Mouse (Mus musculus) CH12.LX (cell line): Measurements from ENCODE around the gene Agpat3. TPM values are rescaled to one million over a fixed set of nuclear protein-coding genes. Genes with fewer than 3 reads are reported as not detected.

Experiments used
- DNase-seq: peaks from one replicate; pipeline ENCODE4 v3.0.0-alpha.2; 2013; ENCODE audit errors: extremely low read depth
- H3K27ac ChIP-seq: 2 replicates; pipeline ENCODE4 v1.5.1; 2012; ENCODE audit warnings: low read depth, mild to moderate bottlenecking, control low read depth, moderate library complexity; ENCODE audit not compliant: insufficient read depth
- H3K27me3 ChIP-seq: replicated peaks from 2 replicates; pipeline ENCODE3; 2012; ENCODE audit warnings: inconsistent platforms
- H3K36me3 ChIP-seq, 2 experiments: replicated peaks in 1 of 2; 2 replicates each; pipeline versions ENCODE3 to v1.6.1; 2012; ENCODE audit warnings: inconsistent platforms in 1 of 2, low read length in 1 of 2, mild to moderate bottlenecking in 1 of 2, mixed read lengths in 1 of 2, moderate library complexity in 1 of 2; ENCODE audit not compliant: control insufficient read depth in 1 of 2, insufficient read depth in 1 of 2
- H3K4me1 ChIP-seq, 2 experiments: 2 replicates each; pipeline ENCODE4 v1.6.1; 2012; ENCODE audit warnings: inconsistent platforms in 1 of 2, moderate library complexity in 1 of 2; ENCODE audit not compliant: insufficient read depth in 2 of 2, control insufficient read depth in 1 of 2
- H3K4me2 ChIP-seq: 2 replicates; pipeline ENCODE4 v1.6.1; 2012; ENCODE audit warnings: low read depth, mild to moderate bottlenecking, control low read depth; ENCODE audit not compliant: poor library complexity, insufficient read depth, severe bottlenecking
- H3K4me3 ChIP-seq, 3 experiments: fragments of 150-350 bp in 1 of 3; sonication (generic) in 1 of 3; replicated peaks in 1 of 3; 2 replicates each; pipeline versions ENCODE3 to v1.5.1; 2011 to 2012; ENCODE audit warnings: low read depth in 2 of 3, low read length in 2 of 3, mild to moderate bottlenecking in 2 of 3, moderate library complexity in 2 of 3, control low read depth in 1 of 3, improper control_type of control experiment in 1 of 3, inconsistent platforms in 1 of 3, mixed read lengths in 1 of 3; ENCODE audit not compliant: poor library complexity in 1 of 3
- H3K79me2 ChIP-seq: replicated peaks from 2 replicates; pipeline ENCODE4 v1.6.1; 2012; ENCODE audit warnings: mild to moderate bottlenecking, moderate library complexity; ENCODE audit not compliant: control insufficient read depth, poor library complexity, insufficient read depth, severe bottlenecking; ENCODE audit errors: extremely low read depth
- H3K9ac ChIP-seq: 2 replicates; pipeline ENCODE4 v1.6.1; 2012; ENCODE audit warnings: low read depth, mild to moderate bottlenecking, control low read depth, moderate library complexity; ENCODE audit not compliant: insufficient read depth
- H3K9me3 ChIP-seq: replicated peaks from 2 replicates; pipeline ENCODE3; 2012; ENCODE audit warnings: low read length, inconsistent platforms, mixed read lengths
- BHLHE40 ChIP-seq: IDR thresholded peaks from 2 replicates; pipeline ENCODE4 v1.6.1; 2011; ENCODE audit warnings: mild to moderate bottlenecking, low read depth, low read length, improper control_type of control experiment
- E2F4 ChIP-seq: IDR thresholded peaks from 2 replicates; pipeline ENCODE4 v1.6.1; 2011; ENCODE audit warnings: low read depth, low read length, improper control_type of control experiment; ENCODE audit not compliant: insufficient replicate concordance
- ELF1 ChIP-seq: IDR thresholded peaks from 2 replicates; pipeline ENCODE4 v1.6.1; 2014; ENCODE audit warnings: low read depth, mild to moderate bottlenecking, inconsistent platforms, low read length, improper control_type of control experiment
- EP300 ChIP-seq: IDR thresholded peaks from 2 replicates; pipeline ENCODE4 v1.6.1; 2011; ENCODE audit warnings: low read length, improper control_type of control experiment
- ETS1 ChIP-seq: conservative IDR thresholded peaks from 2 replicates; pipeline ENCODE4 v1.6.1; 2012; ENCODE audit warnings: low read depth, mild to moderate bottlenecking, inconsistent platforms, low read length, improper control_type of control experiment, moderate library complexity
- HCFC1 ChIP-seq: IDR thresholded peaks from 2 replicates; pipeline ENCODE4 v1.6.1; 2012; ENCODE audit warnings: low read depth, mild to moderate bottlenecking, inconsistent platforms, low read length, improper control_type of control experiment
- IRF4 ChIP-seq: IDR thresholded peaks from 2 replicates; pipeline ENCODE4 v1.6.1; 2014; ENCODE audit warnings: low read depth, mild to moderate bottlenecking, inconsistent platforms, low read length, improper control_type of control experiment
- JUN ChIP-seq: IDR thresholded peaks from 2 replicates; pipeline ENCODE4 v1.6.1; 2011; ENCODE audit warnings: low read depth, mild to moderate bottlenecking, low read length, improper control_type of control experiment, moderate library complexity; ENCODE audit not compliant: insufficient read depth
- JUND ChIP-seq: conservative IDR thresholded peaks from 2 replicates; pipeline ENCODE4 v1.6.1; 2011; ENCODE audit warnings: low read depth, low read length, improper control_type of control experiment
- KAT2A ChIP-seq: IDR thresholded peaks from 2 replicates; pipeline ENCODE4 v1.6.1; 2012; ENCODE audit warnings: low read length, improper control_type of control experiment, inconsistent platforms; ENCODE audit not compliant: insufficient replicate concordance
- MAFK ChIP-seq: IDR thresholded peaks from 2 replicates; pipeline ENCODE4 v1.6.1; 2011; ENCODE audit warnings: low read length, improper control_type of control experiment; ENCODE audit not compliant: insufficient replicate concordance
- MAX ChIP-seq: IDR thresholded peaks from 2 replicates; pipeline ENCODE4 v1.6.1; 2011; ENCODE audit warnings: low read length, improper control_type of control experiment
- MXI1 ChIP-seq: IDR thresholded peaks from 2 replicates; pipeline ENCODE4 v1.6.1; 2011; ENCODE audit warnings: mild to moderate bottlenecking, low read depth, low read length, improper control_type of control experiment
- MYC ChIP-seq: IDR thresholded peaks from 2 replicates; pipeline ENCODE4 v1.6.1; 2011; ENCODE audit warnings: low read depth, mild to moderate bottlenecking, improper control_type of control experiment, low read length
- NRF1 ChIP-seq: IDR thresholded peaks from 2 replicates; pipeline ENCODE4 v1.6.1; 2014; ENCODE audit warnings: low read depth, mild to moderate bottlenecking, inconsistent platforms, low read length, improper control_type of control experiment, moderate library complexity
- POLR2A ChIP-seq: IDR thresholded peaks from 2 replicates; pipeline ENCODE4 v1.6.1; 2011; ENCODE audit warnings: low read depth, mild to moderate bottlenecking, improper control_type of control experiment, low read length
- POLR2AphosphoS2 ChIP-seq: IDR thresholded peaks from 2 replicates; pipeline ENCODE4 v1.6.1; 2011; ENCODE audit warnings: low read depth, low read length, improper control_type of control experiment
- RAD21 ChIP-seq: IDR thresholded peaks from 2 replicates; pipeline ENCODE4 v1.6.1; 2011; ENCODE audit warnings: low read depth, mild to moderate bottlenecking, low read length, improper control_type of control experiment, moderate library complexity
- RCOR1 ChIP-seq: conservative IDR thresholded peaks from 2 replicates; pipeline ENCODE4 v1.6.1; 2012; ENCODE audit warnings: low read depth, mild to moderate bottlenecking, inconsistent platforms, low read length, improper control_type of control experiment
- SIN3A ChIP-seq: IDR thresholded peaks from 2 replicates; pipeline ENCODE4 v1.6.1; 2012; ENCODE audit warnings: low read length, improper control_type of control experiment, inconsistent platforms
- SMC3 ChIP-seq: IDR thresholded peaks from 2 replicates; pipeline ENCODE4 v1.6.1; 2011; ENCODE audit warnings: low read depth, low read length, improper control_type of control experiment
- TCF12 ChIP-seq: IDR thresholded peaks from 2 replicates; pipeline ENCODE4 v1.6.1; 2014; ENCODE audit warnings: low read depth, mild to moderate bottlenecking, inconsistent platforms, low read length, improper control_type of control experiment
- USF1 ChIP-seq: IDR thresholded peaks from 2 replicates; pipeline ENCODE4 v1.6.1; 2014; ENCODE audit warnings: low read depth, mild to moderate bottlenecking, inconsistent platforms, low read length, improper control_type of control experiment
- ZC3H11A ChIP-seq: IDR thresholded peaks from 2 replicates; pipeline ENCODE4 v1.6.1; 2012; ENCODE audit warnings: low read depth, mild to moderate bottlenecking, inconsistent platforms, low read length, improper control_type of control experiment
- ZKSCAN1 ChIP-seq: IDR thresholded peaks from 2 replicates; pipeline ENCODE4 v1.6.1; 2012; ENCODE audit warnings: low read depth, inconsistent platforms, low read length, improper control_type of control experiment, borderline replicate concordance
- ZMIZ1 ChIP-seq: IDR thresholded peaks from 2 replicates; pipeline ENCODE4 v1.6.1; 2012; ENCODE audit warnings: low read depth, mild to moderate bottlenecking, inconsistent platforms, low read length, improper control_type of control experiment
- dilution Hi-C: fragments of 300-500 bp; cut with MboI; formaldehyde crosslinking; loops from 2 replicates; pipeline ENCODE4 v1.14.3; 2020; ENCODE audit warnings: low sequenced_read_pairs; ENCODE audit not compliant: extremely low pct_unique_long_range_greater_than_20kb, extremely low pct_ligation_motif_present
- in situ Hi-C: fragments of 300-500 bp; cut with MboI; formaldehyde crosslinking; loops from 3 replicates; pipeline ENCODE4 v1.14.3; 2019; ENCODE audit warnings: low sequenced_read_pairs, low pct_ligation_motif_present, low pct_unique_long_range_greater_than_20kb, mixed read lengths
- polyA plus RNA-seq: library from polyadenylated mRNA; unstranded; fragments of >175 nt; gene quantifications from 2 replicates; pipeline ENCODE4 v1.2.1, GENCODE M21; 2012; ENCODE audit warnings: low read depth; ENCODE audit not compliant: insufficient read length
- total RNA-seq, 2 experiments: library from RNA; depleted of rRNA; stranded (reverse); fragments of 300-350 nt in 1 of 2; fragments of >200 nt in 1 of 2; gene quantifications; 2 replicates each; pipeline ENCODE4 v1.2.3; 2012 to 2014

Agpat3 gene
- total and polyA plus RNA-seq, 3 experiments = 36.7 to 67.2 (median 63.1) TPM

DNA sequence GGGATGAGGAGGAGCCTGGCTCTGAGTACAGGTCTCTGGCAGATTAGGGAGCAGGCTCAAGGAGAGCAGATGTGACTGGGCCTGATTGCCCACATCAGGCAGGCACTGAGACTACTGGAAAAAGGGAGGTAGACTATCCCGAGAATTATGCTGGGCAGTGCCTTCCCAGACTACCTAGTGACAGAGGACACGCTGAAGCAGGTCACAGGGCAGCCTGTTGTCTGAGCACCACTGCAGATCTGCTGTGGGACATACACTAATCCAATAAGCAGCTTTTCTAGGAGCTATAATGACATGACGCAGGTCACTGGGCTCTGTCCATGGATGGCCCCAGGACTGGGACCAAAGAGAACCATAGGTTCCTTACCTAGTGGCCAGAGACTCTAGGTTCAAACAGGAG is 44.9 kb downstream of the Agpat3 start:
- Histone ChIP-seq H3K9me3 (no peaks in the 10 kb centered on the region), H3K79me2 (no peaks in the 10 kb centered on the region), H3K27me3 (no peaks in the 10 kb centered on the region), H3K4me1 (peaks cover 12 to 29% of the 10 kb centered on the region in 2 experiments), H3K9ac (no peak overlapping the region), H3K27ac (no peak overlapping the region), H3K4me3 (no peak overlapping the region), H3K36me3 (peaks cover 0 to 15% of the 10 kb centered on the region in 2 experiments)
- DNase-seq = no peak
- in situ Hi-C loops (no loop called here), dilution Hi-C loops (no loop called here)
- TF ChIP-seq NRF1 (no peak), ZMIZ1 (no peak), MAFK (no peak), ZKSCAN1 (no peak), SIN3A (no peak), MYC (no peak), KAT2A (no peak), JUN (no peak)
- TF ChIP-seq, all 38 proteins: peak for 0
- H3K4me2 ChIP-seq = no peak overlapping the region

DNA sequence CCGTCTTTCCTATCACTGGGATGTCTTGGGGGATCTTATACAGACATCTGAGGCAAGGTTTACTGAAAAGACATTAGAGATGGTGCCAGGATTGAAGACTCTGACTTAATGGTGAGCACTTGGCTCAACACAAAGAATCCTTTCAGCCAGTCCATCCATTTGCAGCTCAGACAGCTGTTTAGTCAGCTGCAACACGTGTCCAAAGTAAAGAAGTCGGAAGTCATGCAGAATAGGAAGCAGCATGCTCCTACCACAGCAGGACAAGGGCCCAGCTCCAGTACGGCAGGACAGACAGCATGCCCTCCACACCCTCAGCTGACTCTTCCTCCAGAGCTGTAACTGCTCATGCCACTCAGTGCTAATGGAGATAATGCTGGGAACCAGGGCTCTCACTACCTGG is 46.3 kb downstream of the Agpat3 start:
- in situ Hi-C loops = no loop called here
- H3K27ac ChIP-seq = no peak overlapping the region
- no peak overlapping the region for H3K9ac ChIP-seq
- peaks cover 12 to 29% of the 10 kb centered on the region in 2 experiments for H3K4me1 ChIP-seq
- dilution Hi-C loops = no loop called here
- no peaks in the 10 kb centered on the region for H3K79me2 ChIP-seq
- H3K36me3 ChIP-seq = peaks cover 0 to 11% of the 10 kb centered on the region in 2 experiments
- no peak for TF ChIP-seq E2F4
- TF ChIP-seq POLR2A = no peak
- TF ChIP-seq NRF1 = no peak
- H3K4me3 ChIP-seq = no peak overlapping the region
- no peaks in the 10 kb centered on the region for H3K27me3 ChIP-seq
- H3K9me3 ChIP-seq = no peaks in the 10 kb centered on the region
- no peak for DNase-seq
- no peak overlapping the region for H3K4me2 ChIP-seq

DNA sequence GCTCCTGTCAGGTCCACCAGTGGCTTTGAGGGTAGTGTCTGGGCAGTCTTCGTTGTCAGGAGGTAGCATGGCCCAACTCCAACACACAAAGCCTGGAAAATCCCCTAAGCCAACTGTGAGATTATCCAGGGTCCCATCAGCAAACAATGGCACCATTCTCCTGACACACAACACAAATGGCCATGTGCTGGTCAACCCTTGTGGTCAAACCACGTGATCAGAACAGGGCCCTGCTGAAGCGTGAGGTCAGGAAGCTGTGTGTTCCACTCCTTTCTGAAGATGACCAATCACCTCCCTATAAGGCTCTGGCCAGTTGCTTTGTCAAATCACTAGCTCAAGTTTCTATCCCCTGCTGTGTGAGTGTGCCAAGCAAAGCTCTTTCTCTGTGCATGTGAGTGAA is 47.3 kb downstream of the Agpat3 start:
- Histone ChIP-seq H3K9ac (no peak overlapping the region), H3K4me1 (peaks cover 12 to 32% of the 10 kb centered on the region in 2 experiments), H3K36me3 (peaks cover 0 to 11% of the 10 kb centered on the region in 2 experiments), H3K79me2 (no peaks in the 10 kb centered on the region), H3K4me2 (no peak overlapping the region), H3K27me3 (no peaks in the 10 kb centered on the region), H3K9me3 (no peaks in the 10 kb centered on the region), H3K4me3 (no peak overlapping the region), H3K27ac (no peak overlapping the region)
- in situ Hi-C loops = no loop called here
- DNase-seq = no peak
- dilution Hi-C loops = no loop called here
- TF ChIP-seq SIN3A (no peak), KAT2A (no peak), POLR2AphosphoS2 (no peak), ZKSCAN1 (no peak), ZC3H11A (no peak), USF1 (peak; percentile 57), POLR2A (no peak), ETS1 (no peak), BHLHE40 (peak; percentile 75), ZMIZ1 (no peak), JUND (no peak), RCOR1 (no peak), IRF4 (0 out of 2 replicates have a peak, but pooled peaks have one; percentile 13), TCF12 (no peak), MXI1 (no peak; the same call in 1 of the 2 replicates), ELF1 (no peak), MYC (0 out of 2 replicates have a peak, but pooled peaks have one; percentile 24), EP300 (no peak), HCFC1 (no peak), NRF1 (no peak), SMC3 (no peak), RAD21 (no peak), MAX (peak; percentile 43)
